Mouse (Mus musculus) midbrain, embryonic 15.5 days (tissue): Measurements from ENCODE around the gene Defb28. TPM values are rescaled to one million over a fixed set of nuclear protein-coding genes. Genes with fewer than 3 reads are reported as not detected.

Experiments used
- ATAC-seq: fragments of 200-750 bp; cut with Nextera tagmentation; replicated peaks from 2 replicates; pipeline ENCODE4 v1.8.0; 2017; ENCODE audit warnings: moderate TSS enrichment
- H3K27ac ChIP-seq: fragments of 300-500 bp; sonication (generic); 2 replicates; pipeline ENCODE4 v1.5.1; 2015; ENCODE audit warnings: mild to moderate bottlenecking, inconsistent platforms
- H3K27me3 ChIP-seq: fragments of 300-500 bp; sonication (generic); replicated peaks from 2 replicates; pipeline ENCODE4 v1.6.1; 2015; ENCODE audit warnings: inconsistent platforms
- H3K36me3 ChIP-seq: fragments of 300-500 bp; sonication (generic); replicated peaks from 2 replicates; pipeline ENCODE4 v1.6.1; 2015; ENCODE audit warnings: inconsistent platforms
- H3K4me1 ChIP-seq: fragments of 300-500 bp; sonication (generic); 2 replicates; pipeline ENCODE4 v1.6.1; 2015; ENCODE audit warnings: inconsistent platforms
- H3K4me2 ChIP-seq: fragments of 300-500 bp; sonication (generic); 2 replicates; pipeline ENCODE4 v1.6.1; 2015; ENCODE audit warnings: inconsistent platforms, mild to moderate bottlenecking, moderate library complexity
- H3K4me3 ChIP-seq: fragments of 300-500 bp; sonication (generic); 2 replicates; pipeline ENCODE4 v1.5.1; 2015; ENCODE audit warnings: mild to moderate bottlenecking, inconsistent platforms
- H3K9ac ChIP-seq: fragments of 300-500 bp; sonication (generic); 2 replicates; pipeline ENCODE4 v1.6.1; 2015; ENCODE audit warnings: mild to moderate bottlenecking, inconsistent platforms
- H3K9me3 ChIP-seq: fragments of 300-500 bp; sonication (generic); 2 replicates; pipeline ENCODE4 v1.6.1; 2016; ENCODE audit warnings: inconsistent platforms
- WGBS: fragments of 180-500 bp; shearing (Covaris S2); methylation state at CpG from one replicate; pipeline ENCODE4 v1.1.7; 2015; ENCODE audit warnings: mixed read lengths; 5-methylcytosine and 5-hydroxymethylcytosine counted together
- polyA plus RNA-seq: library from polyadenylated mRNA; unstranded; fragments of >200 nt; fragmentation: Nextera tagmentation; extraction: Ambion mirVana; gene quantifications from 2 replicates; pipeline ENCODE4 v1.2.1, GENCODE M21; 2015

Gene Defb28
- polyA plus RNA-seq: not detected in 2 replicates

DNA sequence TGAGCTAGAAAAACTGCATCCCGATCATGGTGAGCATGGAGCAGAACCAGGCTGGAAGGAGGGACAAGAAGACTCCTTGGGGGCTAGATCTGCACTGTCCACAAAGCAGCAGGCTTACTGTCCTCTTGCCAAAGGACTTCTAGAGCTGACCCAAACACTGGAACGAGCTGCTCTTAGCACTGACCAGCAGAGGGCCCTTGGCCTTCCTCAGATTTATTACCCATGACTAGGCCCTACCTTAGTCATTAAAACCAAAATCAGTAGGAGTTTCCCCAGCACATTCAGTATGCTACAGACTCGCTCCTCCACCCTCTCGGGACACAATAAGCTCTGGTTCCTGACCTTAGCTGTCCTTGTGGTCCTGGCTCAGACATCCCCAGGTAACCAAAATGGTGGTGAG is at the start of gene Defb28:
TSS of gene Defb28 (plus strand) at position 275 of the 400 bp plus-strand sequence.
- no peaks in the 10 kb centered on the region for H3K27me3 ChIP-seq
- no peak within 1 kb of the TSS for H3K27ac ChIP-seq
- WGBS: 78% methylated on average over 4 of the region's 4 CpGs
- H3K4me2 ChIP-seq: no peak within 1 kb of the TSS
- no peak within 1 kb of the TSS for H3K4me3 ChIP-seq
- no peaks in the 10 kb centered on the region for H3K9me3 ChIP-seq
- no peaks in the 10 kb centered on the region for H3K36me3 ChIP-seq
- no peak within 1 kb of the TSS for H3K9ac ChIP-seq
- no peaks in the 10 kb centered on the region for H3K4me1 ChIP-seq
- ATAC-seq: no peak

DNA sequence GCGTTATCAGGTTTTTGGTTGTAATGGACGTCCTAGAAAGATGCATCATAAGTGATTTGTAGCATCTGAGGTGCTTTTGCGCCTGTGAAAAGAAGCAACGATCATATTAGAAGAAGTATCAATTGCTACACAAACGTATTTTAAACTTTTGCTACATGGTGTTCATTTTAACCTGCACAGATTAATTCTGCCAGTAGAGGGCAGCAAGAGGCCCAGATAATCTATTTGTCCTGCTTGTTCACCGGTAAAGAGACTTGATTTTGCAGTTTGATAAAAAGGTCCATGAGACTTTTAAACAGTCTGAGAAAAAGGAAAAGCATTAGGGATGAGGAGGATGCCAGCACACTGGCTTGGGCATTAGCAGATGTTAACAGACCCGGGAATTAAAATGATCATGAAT is 47.1 kb upstream of the Defb28 start:
- Histone ChIP-seq H3K27ac (no peak overlapping the region), H3K9me3 (no peaks in the 10 kb centered on the region), H3K36me3 (no peaks in the 10 kb centered on the region), H3K4me1 (no peaks in the 10 kb centered on the region), H3K4me3 (no peak overlapping the region), H3K4me2 (no peak overlapping the region), H3K9ac (no peak overlapping the region), H3K27me3 (no peaks in the 10 kb centered on the region)
- 32% methylated on average over 7 of the region's 7 CpGs for WGBS
- ATAC-seq: no peak

DNA sequence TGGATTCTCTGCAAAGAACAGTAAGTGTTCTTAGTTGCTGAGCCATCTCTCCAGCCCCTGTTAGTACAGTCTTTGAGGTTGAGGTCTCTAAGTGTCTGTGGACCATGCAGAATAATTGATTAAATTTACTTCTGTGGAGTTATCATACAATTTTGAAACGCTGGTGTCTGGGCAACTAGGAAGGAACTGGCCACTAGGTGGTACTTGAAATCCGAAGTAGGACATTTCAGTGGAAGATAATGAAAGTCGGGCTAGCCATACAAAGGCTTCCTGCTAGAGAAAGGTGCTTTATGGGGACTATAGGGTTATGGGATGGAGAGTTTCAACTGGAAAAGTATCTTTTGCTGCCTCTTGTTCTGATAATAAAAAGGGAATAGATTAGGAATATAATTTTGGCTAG is 45.6 kb upstream of the Defb28 start:
- H3K27ac ChIP-seq: no peak overlapping the region
- no peaks in the 10 kb centered on the region for H3K9me3 ChIP-seq
- no peak overlapping the region for H3K4me3 ChIP-seq
- H3K4me2 ChIP-seq: no peak overlapping the region
- WGBS: 24% methylated on average over 3 of the region's 3 CpGs
- H3K9ac ChIP-seq: no peak overlapping the region
- no peaks in the 10 kb centered on the region for H3K4me1 ChIP-seq
- no peaks in the 10 kb centered on the region for H3K36me3 ChIP-seq
- H3K27me3 ChIP-seq: no peaks in the 10 kb centered on the region
- no peak for ATAC-seq

DNA sequence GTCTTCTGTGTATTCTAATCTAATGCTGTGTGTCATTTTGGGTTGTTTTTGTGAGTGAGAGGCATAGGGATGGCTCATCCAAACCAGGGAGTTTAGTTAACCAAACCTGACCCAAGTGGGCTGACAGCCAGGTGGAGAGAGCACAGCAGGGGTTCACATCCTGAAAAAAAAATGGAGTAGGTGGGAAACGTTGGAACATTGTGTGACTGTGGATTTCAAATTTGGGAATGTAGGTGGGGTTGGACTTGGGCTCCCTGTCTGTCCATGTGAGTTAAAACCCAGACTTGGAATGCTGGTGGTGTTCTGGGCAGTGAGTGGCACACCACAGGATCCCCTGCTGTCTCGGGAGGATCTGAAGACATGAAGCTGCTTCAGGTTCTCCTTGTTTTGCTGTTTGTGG is 41.3 kb upstream of the Defb28 start, which contains the start of gene Defb20:
TSS of gene Defb20 (plus strand) at position 301 of the 400 bp plus-strand sequence.
- Histone ChIP-seq H3K27ac (no peak within 1 kb of the TSS), H3K36me3 (no peaks in the 10 kb centered on the region), H3K4me2 (no peak within 1 kb of the TSS), H3K4me1 (no peaks in the 10 kb centered on the region), H3K4me3 (no peak within 1 kb of the TSS), H3K9me3 (no peaks in the 10 kb centered on the region), H3K27me3 (no peaks in the 10 kb centered on the region), H3K9ac (no peak within 1 kb of the TSS)
- 54% methylated on average over 2 of the region's 2 CpGs for WGBS
- ATAC-seq: no peak

DNA sequence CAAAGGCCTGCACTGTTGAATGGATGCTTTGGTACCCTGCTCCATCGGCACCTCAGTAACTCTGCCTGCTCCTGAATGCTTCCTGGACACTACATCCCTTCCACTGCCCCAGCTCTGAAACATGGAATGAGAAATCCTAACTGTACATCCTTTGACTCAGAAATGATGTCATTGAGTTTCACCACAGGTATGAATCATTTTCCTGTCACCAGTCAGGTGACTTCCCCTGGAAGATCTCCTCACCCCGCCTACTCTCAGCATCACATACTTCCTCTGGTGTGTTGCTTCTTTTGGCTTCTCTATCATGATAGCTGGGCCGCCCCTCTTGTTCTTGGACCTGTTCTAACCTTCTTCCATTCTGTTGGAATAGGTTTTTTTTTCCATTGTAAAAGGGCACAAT is 37.2 kb upstream of the Defb28 start:
- H3K9me3 ChIP-seq: no peaks in the 10 kb centered on the region
- no peak overlapping the region for H3K4me3 ChIP-seq
- ATAC-seq: no peak
- no peak overlapping the region for H3K4me2 ChIP-seq
- no peak overlapping the region for H3K27ac ChIP-seq
- WGBS: 90% methylated on average over 3 of the region's 3 CpGs
- H3K27me3 ChIP-seq: no peaks in the 10 kb centered on the region
- no peaks in the 10 kb centered on the region for H3K4me1 ChIP-seq
- H3K9ac ChIP-seq: no peak overlapping the region
- no peaks in the 10 kb centered on the region for H3K36me3 ChIP-seq

DNA sequence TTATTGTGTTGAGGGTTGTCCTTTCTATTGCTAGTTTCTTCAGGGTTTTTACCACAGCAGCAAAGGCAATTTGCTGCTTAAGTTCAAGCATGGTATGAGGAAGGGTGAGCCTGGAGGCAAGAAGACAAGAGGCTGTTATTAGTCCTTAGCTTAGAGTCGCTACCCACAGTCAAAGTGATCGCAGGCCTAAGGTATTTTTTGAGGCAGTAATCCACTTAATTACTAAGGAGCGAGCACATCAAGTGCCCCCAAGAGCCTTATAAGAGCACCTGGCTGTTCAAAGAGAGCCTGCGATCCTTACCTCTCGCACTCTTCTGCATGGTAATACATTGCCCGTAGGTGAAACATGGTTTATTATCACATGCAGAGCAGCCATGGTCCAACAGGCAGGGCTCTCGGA is 36.3 kb upstream of the Defb28 start:
- Histone ChIP-seq H3K4me3 (no peak overlapping the region), H3K4me2 (no peak overlapping the region), H3K9ac (no peak overlapping the region), H3K9me3 (no peaks in the 10 kb centered on the region), H3K27ac (no peak overlapping the region), H3K36me3 (no peaks in the 10 kb centered on the region), H3K4me1 (no peaks in the 10 kb centered on the region), H3K27me3 (no peaks in the 10 kb centered on the region)
- ATAC-seq: no peak
- WGBS: 90% methylated on average over 7 of the region's 7 CpGs

DNA sequence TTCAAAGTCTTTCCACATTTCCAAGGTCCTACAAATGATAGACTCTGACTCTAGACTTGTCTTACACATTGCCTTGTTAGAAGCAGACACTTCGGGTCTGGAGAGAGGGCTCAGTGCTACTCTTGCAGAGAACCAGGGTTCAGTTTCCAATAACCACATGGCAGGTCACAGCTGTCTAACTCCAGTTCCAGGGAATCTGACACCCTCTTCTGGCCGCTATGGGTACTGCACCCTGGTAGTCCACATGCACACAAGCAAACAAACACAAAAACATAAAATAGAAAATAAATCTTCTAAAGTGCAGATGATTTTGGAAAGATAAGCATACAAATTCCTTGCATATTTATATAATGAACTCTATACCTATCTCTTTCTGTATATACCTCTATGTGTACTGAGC is 31.0 kb upstream of the Defb28 start:
- H3K27ac ChIP-seq: no peak overlapping the region
- 72% methylated on average over 2 of the region's 2 CpGs for WGBS
- H3K4me1 ChIP-seq: no peaks in the 10 kb centered on the region
- H3K9me3 ChIP-seq: no peaks in the 10 kb centered on the region
- ATAC-seq: no peak
- no peak overlapping the region for H3K4me2 ChIP-seq
- no peaks in the 10 kb centered on the region for H3K27me3 ChIP-seq
- H3K9ac ChIP-seq: no peak overlapping the region
- H3K36me3 ChIP-seq: no peaks in the 10 kb centered on the region
- H3K4me3 ChIP-seq: no peak overlapping the region

DNA sequence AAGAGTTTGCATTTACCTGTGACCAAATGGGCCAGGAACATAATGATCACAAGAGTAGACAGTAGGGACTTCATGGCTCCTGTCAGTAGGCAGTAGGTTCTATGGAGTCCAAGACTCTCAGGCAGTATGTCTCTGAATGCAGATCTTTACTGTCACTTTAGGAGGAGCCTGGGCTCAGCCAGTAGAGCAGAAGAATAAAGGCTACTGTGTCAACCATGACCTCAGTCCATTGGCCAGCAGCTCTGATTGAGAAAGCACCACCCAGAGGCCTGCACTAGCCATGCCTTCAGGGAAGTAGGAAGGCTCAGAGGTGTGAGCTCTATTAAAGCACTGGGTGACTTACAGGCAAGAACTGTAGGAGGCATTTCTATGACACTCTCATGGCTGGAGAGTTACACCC is 28.0 kb upstream of the Defb28 start, which contains the start of gene Defb22:
TSS of gene Defb22 (minus strand) at position 101 of the 400 bp plus-strand sequence.
- Histone ChIP-seq H3K4me1 (no peaks in the 10 kb centered on the region), H3K4me2 (no peak within 1 kb of the TSS), H3K36me3 (no peaks in the 10 kb centered on the region), H3K27me3 (no peaks in the 10 kb centered on the region), H3K9me3 (no peaks in the 10 kb centered on the region), H3K9ac (no peak within 1 kb of the TSS), H3K27ac (no peak within 1 kb of the TSS), H3K4me3 (no peak within 1 kb of the TSS)
- no peak for ATAC-seq

DNA sequence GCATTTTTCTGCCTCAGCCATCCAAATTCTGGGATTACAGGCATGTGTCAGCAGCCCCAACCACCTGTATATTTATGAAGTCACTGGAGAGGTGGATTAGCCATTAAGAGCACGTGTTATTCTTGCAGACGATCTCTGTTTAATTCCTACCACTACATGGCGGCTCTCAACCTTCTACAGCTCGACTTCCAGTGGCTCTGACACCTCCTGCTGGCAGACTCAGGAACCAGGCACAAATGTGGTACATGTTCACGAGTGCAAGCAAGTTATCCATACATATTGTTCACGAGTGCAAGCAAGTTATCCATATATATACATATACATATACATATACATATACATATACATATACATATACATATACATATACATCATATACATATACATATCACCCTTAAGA is 24.9 kb upstream of the Defb28 start:
- H3K9me3 ChIP-seq: no peaks in the 10 kb centered on the region
- WGBS: 75% methylated on average over 6 of the region's 6 CpGs

DNA sequence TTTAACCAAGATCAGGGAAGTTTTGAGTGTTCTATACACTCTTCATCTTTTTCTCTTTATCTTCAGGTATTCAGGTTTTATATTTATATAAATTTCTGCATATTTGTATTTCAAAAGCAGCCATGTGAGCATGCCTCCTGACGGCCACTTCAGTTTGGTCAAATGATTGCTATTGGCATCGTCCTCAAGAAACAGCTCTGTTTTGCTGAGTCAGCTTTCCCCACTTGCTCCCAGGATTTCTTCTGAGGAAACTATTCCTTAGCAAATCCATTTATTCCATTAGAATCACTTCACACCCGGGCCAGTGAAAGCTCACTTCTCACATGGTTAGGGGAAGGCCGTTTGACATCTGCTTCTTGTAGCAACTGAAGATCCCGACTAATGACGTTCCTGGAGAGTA is 20.0 kb upstream of the Defb28 start:
- WGBS: 76% methylated on average over 6 of the region's 6 CpGs
- ATAC-seq: no peak
- no peak overlapping the region for H3K4me3 ChIP-seq
- H3K27ac ChIP-seq: no peak overlapping the region
- no peak overlapping the region for H3K9ac ChIP-seq
- H3K4me1 ChIP-seq: no peaks in the 10 kb centered on the region
- H3K27me3 ChIP-seq: no peaks in the 10 kb centered on the region
- no peaks in the 10 kb centered on the region for H3K9me3 ChIP-seq
- no peaks in the 10 kb centered on the region for H3K36me3 ChIP-seq
- H3K4me2 ChIP-seq: no peak overlapping the region

More for the DNA sequence above, 24.9 kb upstream of the Defb28 start:
- Histone ChIP-seq H3K27me3 (no peaks in the 10 kb centered on the region), H3K4me2 (no peak overlapping the region), H3K9ac (no peak overlapping the region), H3K27ac (no peak overlapping the region), H3K4me1 (no peaks in the 10 kb centered on the region), H3K4me3 (no peak overlapping the region), H3K36me3 (no peaks in the 10 kb centered on the region)
- ATAC-seq: no peak

DNA sequence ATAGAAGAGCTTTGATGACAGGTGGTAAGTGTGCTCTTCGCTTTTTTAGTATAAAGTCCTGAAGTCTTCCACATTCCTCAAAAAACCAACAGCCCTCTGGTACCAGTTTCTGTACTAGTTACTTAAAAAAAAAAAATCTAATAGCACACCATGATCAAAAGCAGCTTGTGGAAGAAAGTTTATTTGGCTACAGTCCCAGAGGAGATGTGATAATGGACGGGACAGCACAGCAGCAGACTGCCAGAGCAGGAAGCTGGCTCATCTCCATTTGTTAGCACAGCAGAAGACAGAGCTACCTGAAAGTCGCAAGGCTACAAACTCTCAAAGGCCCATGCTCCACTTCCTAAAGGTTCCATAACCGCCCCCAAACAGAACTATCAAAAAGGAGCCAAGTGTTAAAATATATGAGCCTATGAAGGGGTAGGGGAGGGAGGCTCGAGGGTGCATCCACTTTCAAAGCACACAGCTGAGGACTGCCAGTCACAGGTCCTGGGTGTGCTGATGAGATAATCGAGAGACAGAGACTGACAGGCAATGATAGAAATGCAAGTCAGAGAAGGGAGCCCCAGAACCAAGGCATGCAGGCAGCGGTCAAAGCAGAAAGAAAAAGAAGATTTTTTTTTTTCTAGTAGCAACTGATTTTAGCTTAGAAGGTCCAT is 17.7 kb upstream of the Defb28 start:
- no peak overlapping the region for H3K4me3 ChIP-seq
- no peaks in the 10 kb centered on the region for H3K4me1 ChIP-seq
- H3K27me3 ChIP-seq: no peaks in the 10 kb centered on the region
- no peaks in the 10 kb centered on the region for H3K9me3 ChIP-seq
- WGBS: 75% methylated on average over 7 of the region's 7 CpGs
- no peak for ATAC-seq
- no peak overlapping the region for H3K27ac ChIP-seq
- no peaks in the 10 kb centered on the region for H3K36me3 ChIP-seq
- no peak overlapping the region for H3K4me2 ChIP-seq
- H3K9ac ChIP-seq: no peak overlapping the region

DNA sequence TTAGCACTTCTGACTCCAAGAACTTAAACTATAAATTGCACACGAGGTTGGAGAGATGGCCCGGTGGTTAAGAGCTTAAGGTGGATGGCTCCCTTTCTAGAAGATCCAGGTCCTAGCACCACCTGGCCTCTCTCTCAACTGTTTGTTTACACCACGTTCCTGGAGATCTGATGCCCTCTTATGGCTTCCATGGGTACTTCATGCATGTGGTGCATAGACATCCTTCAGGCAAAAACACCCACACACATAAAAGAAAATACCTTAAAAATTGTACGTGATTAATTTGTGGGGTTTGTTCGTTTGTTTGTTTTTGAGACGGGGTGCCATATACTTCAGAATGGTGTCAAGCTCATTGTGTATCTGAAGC is 17.2 kb upstream of the Defb28 start:
- Histone ChIP-seq H3K4me1 (no peaks in the 10 kb centered on the region), H3K4me3 (no peak overlapping the region), H3K27ac (no peak overlapping the region), H3K9ac (no peak overlapping the region), H3K4me2 (no peak overlapping the region), H3K36me3 (no peaks in the 10 kb centered on the region), H3K9me3 (no peaks in the 10 kb centered on the region), H3K27me3 (no peaks in the 10 kb centered on the region)
- WGBS: 80% methylated on average over 6 of the region's 6 CpGs
- no peak for ATAC-seq

DNA sequence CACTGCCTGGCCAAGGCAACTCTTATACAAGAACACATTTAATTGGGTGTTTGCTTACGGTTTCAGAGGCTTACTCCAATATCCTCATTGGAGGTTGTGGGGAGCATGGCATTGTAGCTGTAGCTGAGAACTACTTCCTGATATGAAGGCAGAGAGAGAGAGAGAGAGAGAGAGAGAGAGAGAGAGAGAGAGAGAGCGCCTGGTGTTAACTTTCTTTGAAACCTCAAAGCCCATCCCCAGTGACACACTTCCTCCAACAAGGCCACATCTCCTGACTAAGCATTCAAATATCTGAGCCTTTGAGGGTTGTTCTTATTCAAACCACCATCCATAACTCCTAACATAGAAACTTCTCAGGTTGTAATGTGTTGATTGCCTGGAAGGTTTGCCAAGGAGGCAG is 14.1 kb upstream of the Defb28 start:
- Histone ChIP-seq H3K9ac (no peak overlapping the region), H3K4me2 (no peak overlapping the region), H3K27ac (no peak overlapping the region), H3K27me3 (no peaks in the 10 kb centered on the region), H3K4me1 (no peaks in the 10 kb centered on the region), H3K36me3 (no peaks in the 10 kb centered on the region), H3K4me3 (no peak overlapping the region), H3K9me3 (no peaks in the 10 kb centered on the region)
- ATAC-seq: no peak
- 92% methylated on average over 2 of the region's 2 CpGs for WGBS
